Mouse (Mus musculus) kidney, adult 2 months (tissue): ENCODE measurements around the gene Orm3.

Experiments used
- CTCF ChIP-seq: fragments of 200-500 bp; conservative IDR thresholded peaks from 2 replicates; pipeline ENCODE4 v1.5.1; 2011; ENCODE audit warnings: low read depth, mild to moderate bottlenecking, control low read depth, low read length, moderate library complexity, mixed read lengths; ENCODE audit not compliant: insufficient read depth, insufficient read length
- POLR2A ChIP-seq: fragments of 200-500 bp; IDR thresholded peaks from one replicate; pipeline ENCODE4 v1.6.1; 2011; ENCODE audit warnings: low read depth, low read length, control low read depth

DNA sequence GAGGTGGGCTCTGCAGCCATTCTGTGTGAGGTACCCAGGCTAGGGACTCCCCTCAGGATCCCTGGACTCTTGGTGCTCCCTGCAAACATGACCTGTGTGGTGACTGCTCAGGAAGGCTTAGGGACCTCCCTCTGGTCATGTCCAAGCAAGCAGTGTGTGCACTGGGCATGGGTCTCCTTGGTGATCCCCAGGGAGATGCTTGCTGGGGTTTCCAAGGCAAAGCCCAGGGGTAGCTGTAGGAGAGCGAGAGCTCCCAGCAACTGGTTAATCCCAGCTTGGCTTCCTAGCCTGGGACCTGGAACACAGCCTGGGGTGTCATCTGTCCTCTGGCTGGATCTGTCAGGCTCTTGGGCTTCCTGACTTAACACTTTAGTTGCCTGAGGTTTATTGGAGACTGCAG, 19.4 kb downstream of the Orm3 start:
- TF ChIP-seq CTCF, result no peak
- TF ChIP-seq POLR2A, result no peak
